ENCODE assay signal across 8 mouse cellular contexts in the genomic region with DNA sequence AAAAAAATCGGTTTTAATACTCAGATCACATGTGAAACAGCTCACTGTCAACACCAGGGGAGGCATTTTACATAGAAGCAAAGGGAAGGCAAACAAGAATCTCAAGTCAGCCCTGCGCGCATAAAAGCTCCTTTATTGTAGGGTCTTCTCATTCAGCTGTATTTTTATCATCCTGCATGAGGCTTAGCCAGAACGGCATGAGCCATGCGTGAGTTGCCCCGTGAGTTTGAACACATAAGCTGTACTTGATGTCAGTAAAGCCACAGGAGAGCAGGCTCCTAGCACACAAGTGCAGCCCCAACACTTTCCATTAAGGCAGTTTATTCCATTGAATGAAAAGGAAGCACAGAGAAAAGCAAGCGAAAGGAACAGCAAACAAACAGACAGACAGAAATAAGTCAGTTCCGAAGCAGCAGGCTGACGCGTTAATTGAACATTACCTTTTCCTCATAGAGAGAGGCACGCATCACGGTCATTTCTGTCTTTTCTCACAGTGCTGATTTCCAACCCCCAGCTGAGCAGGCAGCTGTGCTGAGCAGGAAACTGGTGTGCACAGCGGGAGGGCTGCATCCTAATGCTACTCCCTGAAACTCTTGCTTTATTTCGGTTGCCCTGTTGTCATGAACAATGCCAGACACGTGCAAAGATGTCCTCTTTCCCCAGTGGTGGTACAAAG.
A peak's percentile ranks its signal among the peaks of the same experiment; 100 is the strongest.
DNase-seq lines count a peak whose midpoint lies in the region; ATAC-seq and TF ChIP-seq lines count a peak whose summit lies in the region.

No protein-coding gene starts in this region.

- H3K9ac ChIP-seq in hindbrain, embryonic 13.5 days = peak overlapping the region; percentile 71
- no peak overlapping the region for H3K9ac ChIP-seq in limb, embryonic 14.5 days (ENCODE audit: low read depth, low read length, severe bottlenecking)
- H3K9ac ChIP-seq in stomach, embryonic 15.5 days = no peak overlapping the region

- peak; percentile 82 for ATAC-seq in hindbrain, embryonic 13.5 days (ENCODE audit: low FRiP score)
- ATAC-seq in limb, embryonic 14.5 days (ENCODE audit: low FRiP score, low read depth) = no peak
- ATAC-seq in stomach, embryonic 15.5 days (ENCODE audit: insufficient read depth, low FRiP score, low read depth) = no peak

- WGBS in hindbrain, embryonic 13.5 days = 3% methylated on average over 15 of the region's 15 CpGs
- WGBS in limb, embryonic 14.5 days = 8% methylated on average over 15 of the region's 15 CpGs
- whole genome bisulfite sequencing in stomach, embryonic 15.5 days = 9% methylated on average over 15 of the region's 15 CpGs

- no peaks in the 10 kb centered on the region for H3K27me3 ChIP-seq in hindbrain, embryonic 13.5 days
- no peaks in the 10 kb centered on the region for H3K27me3 ChIP-seq in limb, embryonic 14.5 days (ENCODE audit: control insufficient read depth, insufficient read depth, low read length)
- H3K27me3 ChIP-seq in stomach, embryonic 15.5 days (replicated peaks) = no peaks in the 10 kb centered on the region

- no peaks in the 10 kb centered on the region for H3K36me3 ChIP-seq in hindbrain, embryonic 13.5 days
- no peaks in the 10 kb centered on the region for H3K36me3 ChIP-seq in limb, embryonic 14.5 days (ENCODE audit: control insufficient read depth, insufficient read depth, low read length)
- no peaks in the 10 kb centered on the region for H3K36me3 ChIP-seq in stomach, embryonic 15.5 days

- H3K9me3 ChIP-seq in hindbrain, embryonic 13.5 days = no peaks in the 10 kb centered on the region
- no peaks in the 10 kb centered on the region for H3K9me3 ChIP-seq in limb, embryonic 14.5 days (ENCODE audit: control insufficient read depth, low read length)
- no peaks in the 10 kb centered on the region for H3K9me3 ChIP-seq in stomach, embryonic 15.5 days

- peak; percentile 32 to 55 for DNase-seq in cerebellum, postnatal 25 days
- no peak for DNase-seq in cerebellum, adult 9-11 months
- DNase-seq in ZHBTc4 (ENCODE audit: low read depth, low spot score) (peak; percentile 83), adipocyte (ENCODE audit: low spot score) (no peak)
- DNase-seq in limb, embryonic 14.5 days (ENCODE audit: low spot score) = peak; percentile 36
- no peak for DNase-seq in gastrocnemius, adult 8-10 months (ENCODE audit: low spot score in 2 of 2)

- peak overlapping the region; percentile 93 for H3K27ac ChIP-seq in hindbrain, embryonic 13.5 days
- no peak overlapping the region for H3K27ac ChIP-seq in limb, embryonic 14.5 days (replicated peaks; ENCODE audit: low read depth, low read length)
- no peak overlapping the region for H3K27ac ChIP-seq in stomach, embryonic 15.5 days

- peak overlapping the region; percentile 33 for H3K4me3 ChIP-seq in hindbrain, embryonic 13.5 days
- no peak overlapping the region for H3K4me3 ChIP-seq in limb, embryonic 14.5 days (replicated peaks; ENCODE audit: low read length)
- H3K4me3 ChIP-seq in stomach, embryonic 15.5 days (replicated peaks) = peak overlapping the region; percentile 11; the same call in 1 of the 2 replicates

- peak overlapping the region; percentile 55 for H3K4me2 ChIP-seq in hindbrain, embryonic 13.5 days
- H3K4me2 ChIP-seq in limb, embryonic 14.5 days (replicated peaks; ENCODE audit: low read depth, low read length, severe bottlenecking) = peak overlapping the region; percentile 29
- H3K4me2 ChIP-seq in stomach, embryonic 15.5 days = peak overlapping the region; percentile 41

- TF ChIP-seq POLR2A in limb, embryonic 14.5 days (IDR thresholded peaks at IDR 0.05; ENCODE audit: borderline replicate concordance, extremely low read depth, insufficient read depth, insufficient read length) = no peak

- peaks cover 21% of the 10 kb centered on the region for H3K4me1 ChIP-seq in hindbrain, embryonic 13.5 days (replicated peaks)
- no peaks in the 10 kb centered on the region for H3K4me1 ChIP-seq in limb, embryonic 14.5 days (ENCODE audit: control insufficient read depth, insufficient read depth, low read length)
- H3K4me1 ChIP-seq in stomach, embryonic 15.5 days = 0 out of 2 replicates have a peak, but pooled peaks cover 3% of the 10 kb centered on the region

Comparison
In these comparisons a context has a peak if more than half of its experiments do, and no peak if none do; other contexts are left out.
1. DNase-seq: peak in cerebellum, postnatal 25 days (2 of 2), ZHBTc4 (single experiment) and limb, embryonic 14.5 days (single experiment); none in cerebellum, adult 9-11 months (single experiment), gastrocnemius, adult 8-10 months (0 of 2) and adipocyte (single experiment).
2. Peak in every context shown above with its lines, with median percentiles within 50 percentile points of each other: H3K4me2 ChIP-seq.